8 mouse cellular contexts compared by ENCODE assay signal in genomic region chr3:62455854-62456253, GRCm38 (mm10). TPM values are rescaled to one million over a fixed set of nuclear protein-coding genes. Genes with fewer than 3 reads are reported as not detected.
DNase-seq lines count a peak whose midpoint lies in the region; ATAC-seq lines count a peak whose summit lies in the region.

No protein-coding gene starts in this region.

- no peak for ATAC-seq in erythroid progenitor cell, adult 5-6 weeks (replicated peaks; ENCODE audit: low FRiP score, poor library complexity, severe bottlenecking)

- peak; percentile 23 for DNase-seq in adrenal gland, postnatal 10 days
- no peak for DNase-seq in adrenal gland, adult 18-20 months (ENCODE audit: low spot score in 2 of 2)
- DNase-seq in cerebellum, adult 11 months, result peak; percentile 5
- peak; percentile 31 to 35 for DNase-seq in frontal cortex, postnatal 36 days (ENCODE audit: low spot score in 2 of 2)
- peak; percentile 32 to 60 for DNase-seq in left cerebral cortex, postnatal 25 days (ENCODE audit: low spot score in 2 of 2)
- DNase-seq in yolk sac, embryonic 10.5 days (ENCODE audit: low spot score), result no peak
- DNase-seq in heart, postnatal 14 days, result no peak

- intact Hi-C loops in left cerebral cortex, postnatal 25 days (cut with DNase I), result loop anchor here (5.0 kb wide), 3 partner anchors 119 to 1214 kb away; partner anchors contain the start of gene Arhgef26
- intact Hi-C loops in heart, postnatal 14 days (cut with DNase I), result loop anchor here (5.0 kb wide), 3 partner anchors 114 to 1214 kb away; no protein-coding TSS in a partner anchor

RNA-seq across cellular contexts. Expression of gene Dhx36, which starts 51.0 kb away (rescaled TPM):
- 10 to 100 TPM; 29.7 to 36.6 TPM for total RNA-seq in adrenal gland, postnatal 10 days (2021)
- total RNA-seq in adrenal gland, adult 18-20 months (2021), result 10 to 100 TPM; 27.2 to 30.3 TPM
- 10 to 100 TPM; 55.9 to 57.7 TPM for total RNA-seq in left cerebral cortex, postnatal 25 days (2021)
- 10 to 100 TPM; 19.9 to 20.2 TPM for total RNA-seq in heart, postnatal 14 days (2021)
- total RNA-seq in erythroid progenitor cell, adult 5-6 weeks (2015; ENCODE audit: low replicate concordance), result 20.9 and 36.5 TPM in 2 replicates
- total RNA-seq in erythroid progenitor cell, adult 5-6 weeks (2017; ENCODE audit: low replicate concordance), result 14.2 and 18.2 TPM in 2 replicates

Comparison
In these comparisons a context has a peak if more than half of its experiments do, and no peak if none do; other contexts are left out.
1. DNase-seq: peak in adrenal gland, postnatal 10 days (single experiment), cerebellum, adult 11 months (single experiment), frontal cortex, postnatal 36 days (2 of 2) and left cerebral cortex, postnatal 25 days (2 of 2); none in adrenal gland, adult 18-20 months (0 of 2), yolk sac, embryonic 10.5 days (single experiment) and heart, postnatal 14 days (0 of 2).